Comparison of ENCODE assay signal across 13 mouse cellular contexts in genomic region chr1:107562110-107562509, GRCm38 (mm10). TPM values are rescaled to one million over a fixed set of nuclear protein-coding genes. Genes with fewer than 3 reads are reported as not detected.
DNase-seq lines count a peak whose midpoint lies in the region; ATAC-seq and TF ChIP-seq lines count a peak whose summit lies in the region.
"Had no signal": no experiment of that assay in that cellular context is flagged by ENCODE, and none has a peak within 500 bp of the region (broad histone marks: within the 10 kb centered on the region; RNA-seq: fewer than 3 reads in every experiment).

No protein-coding gene starts in this region.

- no peak overlapping the region for H3K9ac ChIP-seq in hindbrain, postnatal 0 days (replicated peaks; ENCODE audit: low read length)
- H3K9ac ChIP-seq in hindbrain, embryonic 11.5 days (ENCODE audit: low read depth, low read length), result no peak overlapping the region
- H3K9ac ChIP-seq in lung, embryonic 14.5 days, result no peak overlapping the region
- no peak overlapping the region for H3K9ac ChIP-seq in forebrain, embryonic 12.5 days

- WGBS in hindbrain, postnatal 0 days, result 81% methylated on average over 1 of the region's 1 CpGs
- 69% methylated on average over 1 of the region's 1 CpGs for whole genome bisulfite sequencing in hindbrain, embryonic 11.5 days
- 80% methylated on average over 1 of the region's 1 CpGs for whole genome bisulfite sequencing in lung, embryonic 14.5 days
- WGBS in forebrain, embryonic 12.5 days, result 75% methylated on average over 1 of the region's 1 CpGs

- no peaks in the 10 kb centered on the region for H3K36me3 ChIP-seq in hindbrain, postnatal 0 days (ENCODE audit: insufficient read depth, low read length)
- no peaks in the 10 kb centered on the region for H3K36me3 ChIP-seq in hindbrain, embryonic 11.5 days (ENCODE audit: control insufficient read depth, insufficient read depth, low read length)
- H3K36me3 ChIP-seq in lung, embryonic 14.5 days (ENCODE audit: insufficient read depth), result no peaks in the 10 kb centered on the region
- H3K36me3 ChIP-seq in forebrain, embryonic 12.5 days (replicated peaks), result no peaks in the 10 kb centered on the region

- no peak overlapping the region for H3K4me2 ChIP-seq in hindbrain, postnatal 0 days (ENCODE audit: low read depth, low read length)
- H3K4me2 ChIP-seq in hindbrain, embryonic 11.5 days (replicated peaks; ENCODE audit: low read depth, low read length), result no peak overlapping the region
- H3K4me2 ChIP-seq in lung, embryonic 14.5 days, result no peak overlapping the region
- H3K4me2 ChIP-seq in forebrain, embryonic 12.5 days, result no peak overlapping the region

- H3K27ac ChIP-seq in hindbrain, postnatal 0 days, result no peak overlapping the region
- no peak overlapping the region for H3K27ac ChIP-seq in hindbrain, embryonic 11.5 days (ENCODE audit: low read depth, low read length)
- H3K27ac ChIP-seq in lung, embryonic 14.5 days (ENCODE audit: low read depth), result no peak overlapping the region
- no peak overlapping the region for H3K27ac ChIP-seq in forebrain, embryonic 12.5 days

- no peak for ATAC-seq in hindbrain, postnatal 0 days
- ATAC-seq in hindbrain, embryonic 11.5 days (ENCODE audit: low FRiP score), result no peak
- ATAC-seq in lung, embryonic 14.5 days (ENCODE audit: insufficient read depth), result no peak
- ATAC-seq in granulocyte monocyte progenitor cell, adult 5-6 weeks (replicated peaks; ENCODE audit: poor library complexity, severe bottlenecking), result peak; percentile 68
- no peak for ATAC-seq in forebrain, embryonic 12.5 days (ENCODE audit: low FRiP score)

- H3K27me3 ChIP-seq in hindbrain, postnatal 0 days (ENCODE audit: insufficient read depth, low read length), result no peaks in the 10 kb centered on the region
- H3K27me3 ChIP-seq in hindbrain, embryonic 11.5 days (ENCODE audit: control insufficient read depth, insufficient read depth, low read length), result no peaks in the 10 kb centered on the region
- no peaks in the 10 kb centered on the region for H3K27me3 ChIP-seq in lung, embryonic 14.5 days (ENCODE audit: insufficient read depth, low read length)
- H3K27me3 ChIP-seq in forebrain, embryonic 12.5 days, result no peaks in the 10 kb centered on the region

- TF ChIP-seq CTCF in hindbrain, postnatal 0 days (IDR thresholded peaks at IDR 0.05; ENCODE audit: low read depth), result peak; percentile 65
- peak; percentile 14; the same call in 1 of the 2 replicates for TF ChIP-seq CTCF in lung, embryonic 14.5 days (IDR thresholded peaks at IDR 0.05; ENCODE audit: low read depth)

- DNase-seq in hindbrain, postnatal 0 days (ENCODE audit: low spot score), result peak; percentile 51
- DNase-seq in hindbrain, embryonic 11.5 days (ENCODE audit: low spot score), result no peak
- no peak for DNase-seq in lung, embryonic 14.5 days
- no peak for DNase-seq in lung, postnatal 4 days
- peak; percentile 69 for DNase-seq in NIH3T3 (ENCODE audit: low read depth)
- DNase-seq in gastrocnemius, adult 18-20 months (ENCODE audit: low spot score), result no peak
- DNase-seq: cerebellum, adult 2 months; gastrocnemius, postnatal 14 days; kidney, postnatal 25 days; spleen, adult 18-20 months had no signal

- H3K9me3 ChIP-seq in hindbrain, postnatal 0 days (ENCODE audit: low read length), result no peaks in the 10 kb centered on the region
- no peaks in the 10 kb centered on the region for H3K9me3 ChIP-seq in hindbrain, embryonic 11.5 days (ENCODE audit: control insufficient read depth, low read length)
- H3K9me3 ChIP-seq in lung, embryonic 14.5 days (ENCODE audit: low read depth, low read length), result no peaks in the 10 kb centered on the region
- no peaks in the 10 kb centered on the region for H3K9me3 ChIP-seq in forebrain, embryonic 12.5 days

- no peak overlapping the region for H3K4me3 ChIP-seq in hindbrain, postnatal 0 days (ENCODE audit: low read length)
- H3K4me3 ChIP-seq in hindbrain, embryonic 11.5 days (ENCODE audit: low read depth, low read length), result no peak overlapping the region
- H3K4me3 ChIP-seq in lung, embryonic 14.5 days (ENCODE audit: low read depth, low read length), result no peak overlapping the region
- no peak overlapping the region for H3K4me3 ChIP-seq in forebrain, embryonic 12.5 days (replicated peaks)

- H3K4me1 ChIP-seq in hindbrain, postnatal 0 days (ENCODE audit: insufficient read depth, low read length), result no peaks in the 10 kb centered on the region
- no peaks in the 10 kb centered on the region for H3K4me1 ChIP-seq in hindbrain, embryonic 11.5 days (replicated peaks; ENCODE audit: control insufficient read depth, insufficient read depth, low read length)
- H3K4me1 ChIP-seq in lung, embryonic 14.5 days (ENCODE audit: insufficient read depth), result no peaks in the 10 kb centered on the region
- no peaks in the 10 kb centered on the region for H3K4me1 ChIP-seq in forebrain, embryonic 12.5 days

RNA-seq across cellular contexts. Expression of gene Serpinb8, which starts 27.7 kb away (rescaled TPM):
- 0.11 and 0.42 TPM in 2 replicates for total RNA-seq in hindbrain, postnatal 0 days (2014; rRNA removed)
- 0.91 and 1.2 TPM in 2 replicates for polyA plus RNA-seq in hindbrain, postnatal 0 days (2015; fragmentation: Nextera tagmentation; extraction: Ambion mirVana)
- 1.1 and 1.6 TPM in 2 replicates for polyA plus RNA-seq in hindbrain, embryonic 11.5 days (2014; fragmentation: Nextera tagmentation; extraction: Ambion mirVana)
- 2.9 and 5.1 TPM in 2 replicates for polyA plus RNA-seq in lung, embryonic 14.5 days (2014; fragmentation: Nextera tagmentation; extraction: Ambion mirVana)
- total RNA-seq in granulocyte monocyte progenitor cell, adult 5-6 weeks (2014; fragmentation: Nextera tagmentation), result 0.68 and 0.82 TPM in 2 replicates
- 0.52 TPM in 1 of 2 replicates, not detected in the other for total RNA-seq in granulocyte monocyte progenitor cell, adult 5-6 weeks (2017)
- polyA plus RNA-seq in forebrain, embryonic 12.5 days (2016; fragmentation: Nextera tagmentation; extraction: Ambion mirVana), result 0.29 and 0.59 TPM in 2 replicates
- 1 to 10 TPM in 1 of 2 experiments, under 1 TPM in 1; 0.55 to 3.5 TPM for total RNA-seq in gastrocnemius, adult 18-20 months (2021)

RNA-seq across cellular contexts. Expression of gene Serpinb2, which starts 50.9 kb away (rescaled TPM):
- total RNA-seq in hindbrain, postnatal 0 days (2014; rRNA removed), result 0.05 TPM in 1 of 2 replicates, not detected in the other
- polyA plus RNA-seq in hindbrain, postnatal 0 days (2015; fragmentation: Nextera tagmentation; extraction: Ambion mirVana), result 0.09 and 0.28 TPM in 2 replicates
- polyA plus RNA-seq in hindbrain, embryonic 11.5 days (2014; fragmentation: Nextera tagmentation; extraction: Ambion mirVana), result 0.57 TPM in 1 of 2 replicates, not detected in the other
- polyA plus RNA-seq in lung, embryonic 14.5 days (2014; fragmentation: Nextera tagmentation; extraction: Ambion mirVana), result 0.26 and 0.33 TPM in 2 replicates
- not detected in 2 replicates for total RNA-seq in granulocyte monocyte progenitor cell, adult 5-6 weeks (2014; fragmentation: Nextera tagmentation)
- total RNA-seq in granulocyte monocyte progenitor cell, adult 5-6 weeks (2017), result 0.22 and 0.46 TPM in 2 replicates
- polyA plus RNA-seq in forebrain, embryonic 12.5 days (2016; fragmentation: Nextera tagmentation; extraction: Ambion mirVana), result 0.77 and 1.1 TPM in 2 replicates
- not detected for total RNA-seq in gastrocnemius, adult 18-20 months (2021)
- total RNA-seq: gastrocnemius, postnatal 14 days had no signal
- polyA plus RNA-seq: heart, embryonic 14.5 days had no signal

Comparison
In these comparisons a context has a peak if more than half of its experiments do, and no peak if none do; other contexts are left out.
1. DNase-seq: peak in hindbrain, postnatal 0 days (single experiment) and NIH3T3 (single experiment); none in hindbrain, embryonic 11.5 days (single experiment), lung, embryonic 14.5 days (single experiment), lung, postnatal 4 days (0 of 2) and gastrocnemius, adult 18-20 months (single experiment).